Mouse (Mus musculus) kidney, adult 2 months (tissue): ENCODE measurements around the gene Spib.

Experiments used
- CTCF ChIP-seq: fragments of 200-500 bp; conservative IDR thresholded peaks from 2 replicates; pipeline ENCODE4 v1.5.1; 2011; ENCODE audit warnings: low read depth, mild to moderate bottlenecking, control low read depth, low read length, moderate library complexity, mixed read lengths; ENCODE audit not compliant: insufficient read depth, insufficient read length
- POLR2A ChIP-seq: fragments of 200-500 bp; IDR thresholded peaks from one replicate; pipeline ENCODE4 v1.6.1; 2011; ENCODE audit warnings: low read depth, low read length, control low read depth

- no peak for TF ChIP-seq POLR2A
- no peak for TF ChIP-seq CTCF
Measured at GRCm38 (mm10) chr7:44486927-44487575, 44.8 kb downstream of the Spib start.
